In the genomic region with DNA sequence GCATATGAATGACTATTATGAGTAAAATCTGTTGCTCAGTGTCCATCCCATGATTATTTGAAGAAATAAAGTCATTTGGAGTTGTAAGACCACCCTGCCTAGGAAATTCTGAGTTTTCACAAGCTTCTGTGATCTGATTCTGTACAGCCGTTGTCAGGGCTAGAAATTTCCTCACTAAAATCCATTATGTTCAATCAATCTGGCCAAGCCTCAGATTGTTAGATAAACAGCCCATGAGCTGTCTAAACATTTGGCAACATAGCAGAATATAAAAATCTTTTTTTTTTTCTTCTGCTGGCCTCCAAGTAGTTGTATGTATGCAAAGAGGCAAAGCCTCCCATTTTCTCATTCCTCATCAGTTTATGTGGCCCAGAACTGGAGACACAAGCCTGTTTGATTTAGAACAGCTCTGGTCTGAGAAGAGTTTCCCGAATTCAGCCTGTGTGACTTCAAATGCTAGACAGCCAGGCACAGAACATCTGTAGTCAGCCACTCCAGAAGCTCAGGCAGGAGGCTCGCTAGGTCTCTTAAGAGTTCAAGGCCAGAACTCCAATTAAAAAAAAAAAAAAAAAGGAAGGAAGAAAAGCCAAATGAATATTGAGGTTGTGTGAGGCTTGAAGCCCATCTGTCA, we compare ENCODE assay signal across 16 mouse cellular contexts. TPM values are rescaled to one million over a fixed set of nuclear protein-coding genes. Genes with fewer than 3 reads are reported as not detected.
DNase-seq lines count a peak whose midpoint lies in the region; TF ChIP-seq lines count a peak whose summit lies in the region.
"Had no signal": no experiment of that assay in that cellular context is flagged by ENCODE, and none has a peak within 500 bp of the region (broad histone marks: within the 10 kb centered on the region; RNA-seq: fewer than 3 reads in every experiment).

No protein-coding gene starts in this region.

- H3K27me3 ChIP-seq in testis, adult 2 months (ENCODE audit: control insufficient read depth, insufficient read depth, low read length): no peaks in the 10 kb centered on the region
- H3K27me3 ChIP-seq: midbrain, embryonic 15.5 days; neural tube, embryonic 12.5 days had no signal

- H3K4me3 ChIP-seq in gastrocnemius, adult 2 months: peak overlapping the region; percentile 61
- 0 out of 2 replicates have a peak overlapping the region, but pooled peaks have one; percentile 2 for H3K4me3 ChIP-seq in layer of hippocampus, adult 2 months
- no peak overlapping the region for H3K4me3 ChIP-seq in testis, adult 2 months (ENCODE audit: control insufficient read depth, low read depth, low read length)
- H3K4me3 ChIP-seq: embryonic facial prominence, embryonic 10.5 days; heart, embryonic 10.5 days; midbrain, embryonic 15.5 days; neural tube, embryonic 12.5 days had no signal

- no peak for TF ChIP-seq CTCF in gastrocnemius, adult 2 months (IDR thresholded peaks at IDR 0.05)
- no peak for TF ChIP-seq CTCF in layer of hippocampus, adult 2 months (conservative IDR thresholded peaks at IDR 0.05)
- no peak for TF ChIP-seq CTCF in testis, adult 2 months (IDR thresholded peaks at IDR 0.05; ENCODE audit: control insufficient read depth, insufficient read depth, insufficient replicate concordance, low read depth, low read length)

- H3K4me1 ChIP-seq in testis, adult 2 months (ENCODE audit: control insufficient read depth, insufficient read depth, low read length): peaks cover 2% of the 10 kb centered on the region

- no peak for TF ChIP-seq POLR2A in testis, adult 2 months (IDR thresholded peaks at IDR 0.05; ENCODE audit: control insufficient read depth, low read depth, low read length)

- no peak for DNase-seq in gastrocnemius, adult 2 months
- DNase-seq in gastrocnemius, adult 18-20 months (ENCODE audit: low spot score): no peak
- no peak for DNase-seq in layer of hippocampus, adult 2 months (ENCODE audit: low spot score in 2 of 2)
- no peak for DNase-seq in layer of hippocampus, postnatal 14 days (ENCODE audit: low spot score in 2 of 2)
- no peak for DNase-seq in testis, postnatal 10 days (ENCODE audit: low spot score)
- DNase-seq in testis, postnatal 14 days (ENCODE audit: low spot score): peak; percentile 20
- DNase-seq in frontal cortex, adult 2 months (ENCODE audit: extremely low spot score in 1 of 2, low spot score in 1 of 2): no peak
- DNase-seq: cerebellum, adult 18-20 months; retina, postnatal 1 day; thymus, postnatal 25 days had no signal

- intact Hi-C loops in gastrocnemius, adult 2 months (cut with DNase I): loop anchor here (5.0 kb wide), 3 partner anchors 67 to 117 kb away; a partner anchor contains a TSS

- no peaks in the 10 kb centered on the region for H3K36me3 ChIP-seq in testis, adult 2 months (ENCODE audit: control insufficient read depth, insufficient read depth, low read length)

- peak overlapping the region; percentile 78 for H3K27ac ChIP-seq in gastrocnemius, adult 2 months
- H3K27ac ChIP-seq in layer of hippocampus, adult 2 months: peak overlapping the region; percentile 36; the same call in 1 of the 2 replicates
- peak overlapping the region; percentile 84; the same call in 1 of the 2 replicates for H3K27ac ChIP-seq in testis, adult 2 months (ENCODE audit: control insufficient read depth, insufficient read depth, low read depth, low read length)
- H3K27ac ChIP-seq: embryonic facial prominence, embryonic 10.5 days; liver, embryonic 14.5 days; midbrain, embryonic 15.5 days; neural tube, embryonic 12.5 days had no signal

RNA-seq across cellular contexts. Expression of a gene that starts 3.0 kb away (rescaled TPM):
- total RNA-seq in gastrocnemius, adult 2 months (2021): 10 to 100 TPM; 12.4 to 12.7 TPM
- total RNA-seq in gastrocnemius, adult 18-20 months (2021): 10 to 100 TPM; 12.7 to 14.0 TPM
- 10 to 100 TPM; 28.5 to 28.9 TPM for total RNA-seq in layer of hippocampus, adult 2 months (2021)
- 10 to 100 TPM; 25.7 to 26.4 TPM for total RNA-seq in layer of hippocampus, postnatal 14 days (2021)
- 39.4 and 44.0 TPM in 2 replicates for polyA plus RNA-seq in testis, adult 2 months (2012; rRNA removed)
- polyA plus RNA-seq in frontal cortex, adult 2 months (2012; rRNA removed): 44.9 and 46.5 TPM in 2 replicates

RNA-seq across cellular contexts. Expression of a gene that starts 14.9 kb away (rescaled TPM):
- 10 to 100 TPM; 24.2 to 31.5 TPM for total RNA-seq in gastrocnemius, adult 2 months (2021)
- 10 to 100 TPM; 28.0 TPM for total RNA-seq in gastrocnemius, adult 18-20 months (2021)
- total RNA-seq in layer of hippocampus, adult 2 months (2021): 10 to 100 TPM; 30.5 to 31.7 TPM
- 10 to 100 TPM; 24.5 to 25.4 TPM for total RNA-seq in layer of hippocampus, postnatal 14 days (2021)
- 3.0 and 3.3 TPM in 2 replicates for polyA plus RNA-seq in testis, adult 2 months (2012; rRNA removed)
- 30.6 and 30.7 TPM in 2 replicates for polyA plus RNA-seq in frontal cortex, adult 2 months (2012; rRNA removed)
